Mouse (Mus musculus) layer of hippocampus, adult 6 months (tissue): Measurements from ENCODE around the gene Rasal3. TPM values are rescaled to one million over a fixed set of nuclear protein-coding genes. Genes with fewer than 3 reads are reported as not detected.

Experiments
- long read RNA-seq, 2 experiments: library from polyadenylated mRNA; unstranded; transcript quantifications; one replicate each; pipeline ENCODE4 v2.0.0; 2019 to 2020
- microRNA-seq: library from miRNA; unstranded; fragments of <30 nt; microRNA quantifications from one replicate; pipeline ENCODE4 v1.2.0, GENCODE M21; 2020
- polyA plus RNA-seq: library from polyadenylated mRNA; unstranded; fragments of <200 nt; fragmentation: Nextera tagmentation; gene quantifications from 2 replicates; pipeline ENCODE4 v1.2.3, GENCODE M21; 2021

The Rasal3 gene
- 1.2 and 1.5 TPM in 2 replicates for polyA plus RNA-seq
- long read RNA-seq, experiment 1, partial matches to known transcripts = 0 of 2 reads
- long read RNA-seq, experiment 1, other reads (novel, unspliced or antisense) = 0 of 2 reads
- long read RNA-seq, experiment 2, transcript Rasal3-204 (18 exons, 3,293 nt) = major isoform, 7 of 14 reads
- long read RNA-seq, experiment 2, partial matches to known transcripts = 0 of 14 reads
- long read RNA-seq, experiment 2, other reads (novel, unspliced or antisense) = 4 of 14 reads

DNA sequence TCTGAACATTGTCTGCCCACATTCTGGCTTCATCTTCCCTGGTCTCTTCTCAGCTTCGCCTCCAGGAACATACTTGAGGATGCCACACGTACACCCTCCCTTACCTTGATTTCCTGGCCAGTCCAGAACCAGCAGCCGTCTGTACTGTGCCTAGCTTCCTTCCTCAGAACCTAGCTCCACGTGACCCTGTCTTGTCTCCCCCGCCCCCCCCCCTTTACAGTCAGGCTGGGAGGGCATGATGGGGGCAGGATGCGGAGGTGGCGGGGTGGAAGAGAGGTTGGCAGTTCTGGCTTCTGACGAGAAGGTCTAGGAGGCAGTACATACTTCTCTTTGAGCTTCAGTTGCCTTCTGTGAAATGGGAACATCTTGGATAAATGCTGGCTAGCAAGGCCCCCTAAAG, at the start of gene Rasal3:
Gene Rasal3 (minus strand): TSS at position 167 of the 400 bp plus-strand sequence.

DNA sequence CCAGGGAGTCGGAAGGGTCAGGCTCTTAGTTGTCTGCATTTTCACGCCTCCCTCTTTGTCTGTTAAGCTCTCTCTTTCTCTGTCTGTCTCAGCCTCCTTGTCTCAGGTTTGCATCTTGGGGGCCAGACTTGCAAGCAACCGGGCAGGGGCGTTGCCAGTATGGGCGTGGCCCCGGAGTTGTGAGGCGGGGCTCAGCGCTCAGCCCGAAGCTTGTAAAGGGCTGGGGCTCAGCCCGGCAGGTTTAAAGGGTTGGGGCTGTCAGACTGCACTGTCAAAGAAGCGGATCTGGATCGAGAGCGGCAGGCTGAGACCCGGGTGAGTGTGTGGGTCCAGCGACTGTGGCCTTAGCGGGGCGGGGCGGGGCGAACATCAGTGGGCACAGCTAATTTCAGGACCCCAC, 49.1 kb upstream of the Rasal3 start, which contains the start of gene Cyp4f39:
Gene Cyp4f39 (plus strand): TSS at position 242 of the 400 bp plus-strand sequence.

GRCm38 (mm10) chr17:32424034-32424433, 20.7 kb upstream of the Rasal3 start, which contains the start of gene Pglyrp2:
Pglyrp2 (minus strand) TSS chr17:32424167.

DNA sequence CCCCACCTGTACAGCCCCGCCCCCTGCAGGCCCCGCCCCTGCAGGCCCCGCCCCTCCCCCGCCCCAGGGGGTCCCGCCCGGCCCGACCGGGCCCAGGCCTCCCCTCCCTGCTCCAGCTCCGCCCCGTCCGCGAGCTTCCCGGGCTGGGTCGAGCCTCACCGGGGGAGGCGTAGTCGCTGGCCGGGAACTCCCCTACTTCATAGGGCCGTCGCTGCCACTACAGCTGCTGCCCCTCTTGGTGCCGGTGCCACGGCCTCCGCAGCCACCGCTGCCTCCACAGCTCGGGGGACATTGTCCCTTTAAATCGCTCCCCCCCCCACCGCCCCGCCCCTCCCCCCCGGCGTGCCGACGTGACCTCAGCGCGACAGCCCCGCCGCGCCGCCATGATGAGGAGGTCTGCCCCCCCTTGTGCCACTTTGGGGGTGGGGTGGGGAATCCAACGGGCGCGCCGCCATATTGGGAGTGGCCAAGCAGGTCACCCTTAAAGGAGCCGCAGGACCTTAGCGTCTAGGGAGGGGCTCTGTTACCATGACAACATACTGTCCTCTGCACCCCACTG, 14.2 kb downstream of the Rasal3 start, which contains the start of gene Wiz:
Gene Wiz (minus strand): TSS at position 339 of the 559 bp plus-strand sequence.

GRCm38 (mm10) chr17:32350382-32350983, 52.9 kb downstream of the Rasal3 start, which contains the start of gene Akap8l:
Akap8l (minus strand) TSS chr17:32350607.

Small RNA genes lying within 50 kb of the gene (microRNA-seq; reads per million reads assigned to microRNA genes)
- gene Gm22201 = not detected

Other genes with a start within 250 kb of the Rasal3 start
- gene Notch3, start 236.7 kb downstream of the Rasal3 start, polyA plus RNA-seq = 0.28 and 0.39 TPM in 2 replicates
- gene Ephx3, start 214.0 kb downstream of the Rasal3 start, polyA plus RNA-seq = 0.13 TPM in 1 of 2 replicates, not detected in the other
- 13.7 and 15.7 TPM in 2 replicates for gene Brd4, start 118.9 kb downstream of the Rasal3 start, polyA plus RNA-seq
- 6.3 and 7.4 TPM in 2 replicates for gene Akap8, start 82.3 kb downstream of the Rasal3 start, polyA plus RNA-seq
- 29.5 and 30.4 TPM in 2 replicates for gene Akap8l, start 53.0 kb downstream of the Rasal3 start, polyA plus RNA-seq
- gene Wiz, start 14.1 kb downstream of the Rasal3 start, polyA plus RNA-seq = 17.2 and 25.2 TPM in 2 replicates
- gene Pglyrp2, start 20.6 kb upstream of the Rasal3 start, polyA plus RNA-seq = not detected in 2 replicates
- 0.11 TPM in 1 of 2 replicates, not detected in the other for gene Cyp4f39, start 49.1 kb upstream of the Rasal3 start, polyA plus RNA-seq
- 1.8 and 2.9 TPM in 2 replicates for gene Cyp4f17, start 102.5 kb upstream of the Rasal3 start, polyA plus RNA-seq
- gene Cyp4f16, start 133.0 kb upstream of the Rasal3 start, polyA plus RNA-seq = 3.1 and 4.4 TPM in 2 replicates
- not detected in 2 replicates for gene Cyp4f37, start 217.7 kb upstream of the Rasal3 start, polyA plus RNA-seq